Mouse (Mus musculus) thymus, postnatal 36 days (tissue): ENCODE measurements around the gene Nudc.

Experiments used
- DNase-seq, 2 experiments: peaks; one replicate each; pipeline ENCODE4 v3.0.0; 2022; ENCODE audit warnings: mixed read lengths in 2 of 2

Gene Nudc

DNA sequence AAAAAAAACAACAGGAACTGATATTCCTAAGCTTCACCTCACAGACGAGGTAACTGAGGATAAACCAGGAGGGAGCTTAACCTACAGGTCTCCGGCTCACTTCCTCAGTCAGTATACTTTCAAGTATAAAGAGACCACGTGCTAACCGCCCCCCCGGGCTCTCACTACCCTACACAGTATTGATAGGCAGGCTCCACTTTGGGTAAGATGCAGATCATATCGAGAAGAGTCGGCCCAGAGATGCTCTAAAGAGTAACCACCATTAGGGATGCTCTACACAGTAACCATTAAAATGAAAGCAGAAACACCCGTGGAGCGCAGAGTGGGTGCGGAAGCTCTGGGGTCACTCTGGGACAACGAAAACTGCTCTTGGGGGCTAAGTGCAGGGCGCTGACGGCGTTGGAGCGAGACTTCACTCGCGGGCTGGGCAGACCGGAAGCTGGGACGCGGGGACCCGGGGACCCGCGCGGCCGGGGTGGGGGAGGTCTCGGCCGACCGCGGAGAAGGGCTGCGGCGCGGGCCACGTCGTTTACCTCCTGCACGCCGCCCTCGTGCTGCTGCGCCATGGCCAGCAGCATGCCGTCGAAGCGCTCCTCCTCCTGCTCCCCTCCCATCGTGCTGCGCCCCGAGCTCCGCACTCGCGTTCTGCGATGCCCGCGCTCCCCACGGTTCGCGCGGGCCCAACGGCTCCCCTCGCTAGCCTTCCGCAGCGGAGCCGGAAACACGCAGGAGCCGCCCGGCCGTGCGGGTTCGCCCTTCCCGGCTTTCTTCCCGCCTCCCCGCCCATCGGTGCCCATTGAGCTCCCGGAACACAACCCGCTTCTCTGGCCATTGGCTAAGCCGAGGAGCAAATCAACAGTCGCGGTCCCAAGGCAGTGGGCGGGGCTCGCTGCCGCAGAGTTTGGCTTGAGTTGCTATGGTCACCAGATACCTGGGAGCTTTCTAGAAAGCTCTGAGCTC lies at the start of gene Nudc:
Nudc (minus strand) TSS at position 725 of the 960 bp plus-strand sequence.
- DNase-seq = peak; percentile 93 to 96

DNA sequence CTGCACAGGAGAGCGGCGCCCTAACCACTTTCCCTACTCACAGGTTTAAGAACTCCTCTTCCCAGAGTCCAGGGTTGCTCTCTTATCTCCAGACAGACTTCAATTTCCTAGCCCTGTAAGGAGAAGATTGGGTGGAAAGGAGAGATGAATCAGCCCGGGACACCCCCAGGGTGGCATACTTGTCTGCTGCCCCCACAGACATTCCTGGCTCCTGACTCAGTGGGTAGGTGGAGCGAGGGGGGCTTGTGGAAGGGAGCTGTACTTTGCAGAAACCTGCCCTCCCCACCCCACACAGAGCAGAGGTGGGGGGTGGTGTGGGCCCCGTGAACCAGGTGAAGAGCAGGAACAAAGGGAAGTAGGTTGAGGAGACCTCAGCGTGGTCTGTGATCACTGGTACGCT lies 49.7 kb upstream of the Nudc start:
- DNase-seq = no peak

DNA sequence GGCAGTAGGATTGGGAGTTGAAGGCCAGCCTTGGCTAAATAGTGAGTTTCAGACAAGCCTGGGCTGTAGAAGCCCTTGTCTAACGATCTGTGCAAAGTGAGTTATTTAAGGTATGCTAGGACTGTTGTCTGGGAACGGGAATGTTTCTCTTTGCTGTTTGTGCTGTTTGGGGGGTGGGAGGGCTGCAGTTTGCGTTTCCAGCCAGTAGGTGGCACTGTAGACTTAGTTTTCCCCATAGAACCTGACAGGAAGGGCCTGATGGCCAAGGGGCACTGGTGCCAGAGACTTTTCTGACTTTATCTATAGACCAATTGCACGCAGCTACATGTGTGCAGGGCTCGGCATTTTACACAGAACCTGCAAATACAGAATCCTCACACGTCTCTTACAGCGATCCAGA lies 46.8 kb upstream of the Nudc start:
- DNase-seq = peak; percentile 54 to 68

DNA sequence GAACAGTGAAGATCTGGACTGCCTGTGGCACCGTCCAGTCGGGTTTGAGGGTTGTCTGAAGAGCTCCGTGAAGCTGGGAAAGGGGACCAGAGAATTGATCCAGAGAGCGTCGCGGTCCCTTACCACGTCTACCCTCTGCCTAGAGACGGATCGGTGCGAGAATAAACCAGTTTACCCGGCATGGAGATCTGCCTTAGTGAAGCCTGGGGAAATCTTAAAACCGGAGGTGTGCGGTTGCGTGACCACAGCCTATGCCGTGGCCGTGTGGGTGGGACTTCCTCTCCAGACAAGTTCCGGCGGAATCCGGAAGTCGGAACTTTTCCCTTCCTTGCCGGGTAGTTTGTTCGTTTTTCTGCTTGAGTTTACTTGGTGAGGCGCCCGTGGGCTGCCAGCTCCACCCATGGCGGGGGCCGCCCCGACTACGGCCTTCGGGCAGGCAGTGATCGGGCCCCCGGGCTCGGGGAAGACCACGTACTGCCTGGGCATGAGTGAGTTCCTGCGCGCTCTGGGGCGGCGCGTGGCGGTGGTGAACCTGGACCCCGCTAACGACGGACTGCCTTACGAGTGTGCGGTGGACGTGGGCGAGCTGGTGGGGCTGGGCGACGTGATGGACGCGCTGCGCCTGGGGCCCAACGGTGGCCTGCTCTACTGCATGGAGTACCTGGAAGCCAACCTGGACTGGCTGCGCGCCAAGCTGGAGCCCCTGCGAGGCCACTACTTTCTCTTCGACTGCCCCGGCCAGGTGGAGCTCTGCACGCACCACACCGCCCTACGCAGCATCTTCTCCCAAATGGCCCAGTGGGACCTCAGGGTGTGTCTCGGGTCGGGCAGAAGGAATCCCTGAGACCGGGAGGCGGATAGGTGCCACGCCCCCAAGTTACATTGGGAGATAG lies 38.5 kb upstream of the Nudc start, which contains the start of gene Gpn2:
Gpn2 (plus strand) TSS at position 304 of the 893 bp plus-strand sequence.
- peak; percentile 80 to 84 for DNase-seq

DNA sequence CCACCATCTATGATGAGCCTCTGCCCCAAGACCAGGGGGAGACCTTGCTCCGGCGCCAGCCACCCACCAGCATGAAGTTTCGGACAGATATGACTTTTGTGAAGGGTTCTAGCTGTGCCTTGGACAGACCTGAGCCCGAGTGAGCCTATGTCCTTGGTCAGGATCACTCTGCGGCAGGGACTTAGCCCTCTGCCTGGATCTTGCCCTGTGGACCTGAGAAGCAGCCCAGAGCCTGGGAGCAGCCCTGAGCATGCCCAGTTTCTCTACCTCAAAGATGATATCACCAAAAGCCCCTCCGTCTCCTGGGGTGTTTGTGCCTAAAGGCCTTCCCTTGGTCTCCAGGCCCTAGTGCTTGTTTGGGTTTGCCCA lies 37.9 kb upstream of the Nudc start:
- no peak for DNase-seq

DNA sequence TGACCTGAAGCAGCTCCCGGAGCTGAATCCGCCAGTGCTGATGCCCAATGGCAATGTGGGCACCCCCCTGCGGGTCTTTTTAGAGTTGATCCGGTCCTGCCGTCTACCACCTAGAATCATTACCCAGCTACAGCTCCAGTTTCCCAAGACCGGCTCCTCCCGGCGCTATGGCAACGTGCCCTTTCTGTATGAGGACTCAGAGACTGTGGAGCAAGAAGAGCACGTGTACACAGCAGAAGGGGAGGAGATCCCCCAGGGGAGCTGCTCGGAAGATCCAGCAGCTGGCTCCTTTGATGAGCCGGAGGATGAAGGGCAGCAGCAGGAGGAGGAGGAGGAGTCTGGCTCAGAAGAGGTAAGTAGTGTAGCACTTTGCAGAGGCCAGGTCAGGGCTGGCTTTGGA lies 32.2 kb upstream of the Nudc start:
- DNase-seq = no peak

DNA sequence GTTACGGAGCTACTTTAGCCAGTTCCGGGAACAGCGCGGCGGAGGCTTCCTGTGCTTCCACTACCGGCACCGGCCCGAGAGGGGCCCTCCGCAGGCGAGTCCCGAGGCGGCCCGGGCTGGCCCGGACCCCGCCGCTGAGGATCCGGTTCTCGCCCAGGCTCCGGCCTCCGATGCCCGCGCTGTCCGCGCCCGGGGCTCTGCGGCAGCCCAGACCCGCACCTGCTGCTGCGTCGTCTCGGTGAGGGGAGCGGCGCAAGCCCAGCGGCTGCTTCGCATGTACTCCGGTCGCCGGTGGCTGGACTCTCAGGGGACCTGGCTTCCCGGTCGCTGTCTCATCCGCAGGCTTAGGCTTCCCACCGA lies 29.0 kb upstream of the Nudc start:
- no peak for DNase-seq

DNA sequence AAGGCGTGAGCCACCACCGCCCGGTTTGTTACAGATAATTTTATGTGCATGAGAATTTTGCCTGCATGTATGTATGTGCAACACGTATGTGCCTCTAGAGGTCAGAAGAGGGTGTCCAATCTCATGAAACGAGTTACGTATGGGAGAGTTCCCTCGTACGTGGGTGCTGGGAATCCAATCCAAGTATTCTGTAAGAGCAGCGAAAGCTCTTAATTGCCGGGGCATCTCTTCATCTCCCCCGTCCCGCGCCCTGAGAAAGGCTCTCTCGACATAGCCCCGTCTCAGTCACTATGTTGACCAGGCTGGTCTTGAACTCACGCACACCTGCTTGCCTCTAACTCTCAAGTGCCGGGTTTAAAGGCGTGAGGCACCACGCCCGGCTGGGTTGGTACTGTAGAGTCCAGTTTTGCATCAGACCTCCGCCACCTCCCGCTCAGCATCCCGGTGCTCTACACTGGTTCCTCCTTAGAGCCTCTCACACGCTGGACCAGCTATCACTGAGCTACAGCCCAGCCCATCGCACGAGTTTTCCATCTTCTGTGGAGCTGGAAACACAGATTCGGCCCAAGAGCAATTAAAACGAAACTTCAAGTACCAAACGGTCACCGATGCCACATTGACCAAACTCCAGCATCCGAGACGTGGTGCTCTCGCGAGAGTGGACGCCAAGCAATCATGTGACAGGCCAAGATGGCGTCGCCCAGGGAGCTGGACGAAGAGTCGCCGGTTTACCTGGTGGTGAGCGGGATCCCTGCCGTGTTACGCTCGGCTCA lies 28.5 kb upstream of the Nudc start, which contains the start of gene Gpatch3:
Gpatch3 (plus strand) TSS at position 676 of the 773 bp plus-strand sequence.
- DNase-seq = peak; percentile 79 to 82

DNA sequence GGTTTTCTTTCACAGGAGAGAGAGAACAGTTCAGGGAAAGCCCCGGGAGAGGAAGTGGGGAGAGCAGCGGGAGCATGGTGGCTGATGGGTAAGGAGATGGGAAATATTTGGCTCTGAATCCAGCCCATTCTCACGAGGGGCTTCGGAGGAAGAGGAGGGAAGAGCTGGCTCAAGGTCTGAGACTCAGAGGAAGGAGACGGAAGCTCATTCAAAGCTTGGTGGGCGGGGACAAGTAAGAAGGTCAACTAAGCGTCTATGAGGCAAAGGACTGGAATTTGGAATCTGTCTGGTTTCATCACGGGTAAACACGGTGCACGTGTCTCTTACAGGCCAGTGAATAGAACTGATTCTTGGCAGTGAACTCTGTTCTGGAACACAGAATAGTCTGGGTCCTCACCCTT lies 24.3 kb upstream of the Nudc start:
- DNase-seq = no peak

DNA sequence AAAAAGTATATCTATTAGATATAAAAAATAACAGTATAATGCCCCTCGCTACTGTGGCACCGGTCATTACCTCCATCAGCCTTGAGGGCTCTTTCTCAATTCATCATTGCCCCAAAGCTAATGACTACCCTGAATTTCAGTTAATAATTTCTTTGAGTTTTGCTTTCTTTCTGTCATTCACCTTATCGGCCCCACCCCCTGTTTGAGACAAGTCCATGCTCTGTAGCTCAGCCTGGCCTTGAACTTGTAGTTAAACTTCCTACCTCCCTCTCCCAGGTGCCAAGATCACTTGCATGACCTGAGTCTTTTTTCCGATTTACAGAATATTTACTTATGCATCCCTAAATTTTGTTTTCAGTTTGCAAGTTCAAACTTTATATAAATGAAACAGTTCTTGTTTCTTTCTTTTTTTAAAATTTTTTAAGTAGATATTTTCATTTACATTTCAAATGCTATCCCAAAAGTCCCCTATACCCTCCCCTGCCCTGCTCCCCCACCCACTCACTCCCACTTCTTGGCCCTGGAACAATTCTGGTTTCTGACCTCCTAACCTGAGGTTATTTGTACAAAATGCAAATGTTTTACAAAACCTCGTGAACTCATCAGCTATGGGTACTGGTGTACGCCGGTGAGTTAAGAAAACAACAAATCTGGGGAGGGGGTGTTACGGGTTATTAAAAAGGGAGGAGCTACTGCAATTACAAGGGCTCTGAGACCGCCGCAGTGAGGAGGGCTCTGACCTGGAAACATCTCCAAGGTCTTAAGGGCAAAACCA lies 23.7 kb upstream of the Nudc start:
- DNase-seq = no peak

DNA sequence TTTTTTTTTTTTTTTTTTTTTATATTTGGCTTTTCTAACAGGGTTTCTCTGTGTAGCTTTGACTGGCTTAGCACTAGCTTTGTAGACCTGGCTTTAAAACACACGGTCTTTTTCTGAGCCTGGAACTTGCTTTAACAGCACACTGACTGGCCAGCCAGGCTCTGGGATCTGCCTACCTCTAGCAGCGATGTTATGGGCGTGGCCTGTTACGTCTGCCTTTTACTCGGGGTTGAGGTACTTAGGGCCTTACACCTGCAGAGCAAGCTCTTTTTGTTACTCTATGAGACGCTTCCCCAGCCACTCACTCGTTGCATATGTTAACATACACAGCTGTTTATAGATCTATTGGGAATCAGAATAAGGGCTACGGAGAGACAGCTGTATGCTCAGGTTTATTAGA lies 21.5 kb upstream of the Nudc start:
- no peak for DNase-seq

DNA sequence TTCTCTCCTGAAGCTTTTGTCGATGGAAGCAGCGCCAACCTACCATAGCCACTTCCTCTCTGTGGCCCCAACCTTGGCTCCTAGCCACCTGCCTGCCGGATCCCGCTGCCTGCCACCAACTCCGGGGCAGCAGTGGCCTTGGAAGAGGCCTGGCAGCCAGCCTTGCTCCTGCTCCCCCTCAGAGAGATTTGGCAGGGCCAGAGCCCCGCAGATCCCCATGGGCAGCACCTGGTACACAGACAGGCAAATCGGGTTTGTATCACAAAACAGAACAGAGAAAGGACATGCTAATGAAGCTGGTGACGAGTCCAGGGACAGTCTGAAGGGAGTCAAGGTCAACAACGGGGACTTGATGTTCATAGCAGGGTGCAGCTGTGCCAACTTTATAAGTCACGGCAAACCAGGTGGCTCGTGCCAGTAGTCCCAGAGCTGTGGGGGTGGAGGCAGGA lies 17.4 kb upstream of the Nudc start:
- no peak for DNase-seq

DNA sequence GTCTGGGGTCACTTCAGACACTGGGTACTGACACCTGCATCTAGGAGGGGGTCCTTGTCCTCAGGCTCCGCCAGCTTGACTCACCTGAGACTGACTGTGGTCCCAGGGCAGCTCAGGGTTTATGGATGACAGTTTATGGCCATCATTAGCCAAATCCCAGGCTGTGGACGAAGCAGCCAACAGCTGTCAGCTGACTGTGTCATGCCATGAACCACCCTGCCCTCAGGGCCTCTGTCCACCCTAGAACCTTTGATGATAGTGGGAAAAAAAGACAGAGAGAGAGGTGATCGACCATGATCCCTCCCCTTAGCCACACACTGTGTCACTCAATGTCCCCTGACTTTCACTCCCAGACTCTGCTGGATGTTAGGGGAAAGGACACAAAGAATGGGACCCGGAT lies 15.8 kb upstream of the Nudc start:
- DNase-seq = no peak

DNA sequence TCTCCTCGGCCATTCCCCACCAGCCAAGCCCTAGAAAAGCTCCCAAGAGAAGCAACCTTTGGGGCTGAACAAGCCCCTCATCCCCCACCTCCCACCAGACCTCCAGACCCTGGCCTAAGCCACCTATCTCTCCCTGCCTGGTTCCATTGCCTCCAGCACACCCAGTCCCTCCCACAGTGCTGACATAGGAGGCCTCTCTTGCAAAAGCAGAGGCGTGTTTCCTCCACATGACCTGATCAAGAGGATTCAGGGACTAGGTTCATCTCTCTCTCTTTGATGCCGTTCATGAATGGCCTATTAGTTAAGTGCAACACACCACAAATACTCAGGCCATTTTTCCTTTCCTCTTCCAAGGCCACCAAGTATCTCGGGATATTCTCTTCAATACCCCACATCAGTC lies 14.1 kb upstream of the Nudc start:
- no peak for DNase-seq

DNA sequence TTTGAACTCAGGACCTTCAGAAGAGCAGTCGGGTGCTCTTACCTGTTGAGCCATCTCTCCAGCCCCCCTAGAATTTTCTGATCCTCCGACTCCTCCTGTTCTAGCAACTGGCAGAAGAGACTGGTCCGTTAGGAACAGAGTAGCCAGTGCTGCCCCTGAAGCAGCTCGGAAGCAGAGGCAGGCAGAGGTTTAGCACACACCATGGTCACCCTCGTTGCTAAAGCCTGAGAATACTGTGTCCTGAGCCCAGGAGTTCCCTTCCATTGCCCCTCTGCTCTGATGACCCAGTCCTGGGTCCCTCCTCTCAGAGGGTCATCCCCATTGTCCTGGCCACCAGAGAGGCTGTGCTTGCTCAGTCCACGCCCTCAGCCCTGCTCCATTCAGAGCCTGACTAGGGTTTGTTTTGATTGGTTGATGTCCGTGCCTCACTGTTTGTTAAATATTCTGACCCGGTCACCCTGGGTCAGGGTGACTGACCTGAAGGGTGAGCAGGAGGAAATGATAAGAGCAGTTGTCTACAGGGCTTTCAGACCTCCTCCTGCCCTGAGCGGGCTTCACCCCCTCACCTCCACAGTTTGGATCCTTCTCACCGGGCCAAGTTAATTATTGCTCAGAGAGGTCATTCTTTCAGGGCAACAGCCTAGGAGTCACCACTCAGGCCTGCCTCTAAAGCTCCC lies 11.4 kb upstream of the Nudc start:
- DNase-seq = no peak

DNA sequence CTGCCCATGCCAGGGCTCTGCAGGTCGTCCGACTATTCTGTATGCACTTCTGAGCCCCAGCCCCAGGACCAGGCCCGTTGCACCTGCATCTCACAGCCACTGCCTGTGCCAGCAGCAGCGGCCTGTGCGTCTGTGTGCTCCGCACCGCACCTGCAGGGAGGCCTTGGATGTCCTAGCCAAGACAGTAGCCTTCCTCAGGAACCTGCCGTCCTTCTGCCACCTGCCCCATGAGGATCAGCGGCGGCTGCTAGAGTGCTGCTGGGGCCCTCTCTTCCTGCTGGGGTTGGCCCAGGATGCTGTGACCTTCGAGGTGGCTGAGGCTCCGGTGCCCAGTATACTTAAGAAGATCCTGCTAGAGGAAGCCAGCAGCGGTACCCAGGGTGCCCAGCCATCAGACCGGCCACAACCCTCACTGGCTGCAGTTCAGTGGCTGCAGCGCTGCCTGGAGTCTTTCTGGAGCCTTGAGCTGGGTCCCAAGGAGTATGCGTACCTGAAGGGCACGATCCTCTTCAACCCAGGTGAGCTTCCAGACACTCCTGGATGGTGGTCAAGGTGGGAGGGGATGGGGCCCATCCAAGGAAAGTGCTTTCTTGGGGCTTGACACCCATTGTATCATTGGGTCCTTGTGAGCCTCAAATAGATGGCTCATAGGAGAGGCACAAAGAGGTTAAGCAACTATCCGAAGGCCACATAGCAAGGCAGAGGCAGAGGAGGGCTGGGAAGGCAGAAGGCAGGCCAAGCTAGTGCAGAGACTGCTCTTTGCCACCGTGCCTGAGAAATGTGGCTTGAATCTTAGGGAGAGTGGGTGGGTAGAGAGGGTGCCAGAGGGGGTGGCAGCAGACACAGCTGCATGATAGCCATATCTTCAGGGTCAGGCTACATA lies 7.9 kb upstream of the Nudc start:
- no peak for DNase-seq

DNA sequence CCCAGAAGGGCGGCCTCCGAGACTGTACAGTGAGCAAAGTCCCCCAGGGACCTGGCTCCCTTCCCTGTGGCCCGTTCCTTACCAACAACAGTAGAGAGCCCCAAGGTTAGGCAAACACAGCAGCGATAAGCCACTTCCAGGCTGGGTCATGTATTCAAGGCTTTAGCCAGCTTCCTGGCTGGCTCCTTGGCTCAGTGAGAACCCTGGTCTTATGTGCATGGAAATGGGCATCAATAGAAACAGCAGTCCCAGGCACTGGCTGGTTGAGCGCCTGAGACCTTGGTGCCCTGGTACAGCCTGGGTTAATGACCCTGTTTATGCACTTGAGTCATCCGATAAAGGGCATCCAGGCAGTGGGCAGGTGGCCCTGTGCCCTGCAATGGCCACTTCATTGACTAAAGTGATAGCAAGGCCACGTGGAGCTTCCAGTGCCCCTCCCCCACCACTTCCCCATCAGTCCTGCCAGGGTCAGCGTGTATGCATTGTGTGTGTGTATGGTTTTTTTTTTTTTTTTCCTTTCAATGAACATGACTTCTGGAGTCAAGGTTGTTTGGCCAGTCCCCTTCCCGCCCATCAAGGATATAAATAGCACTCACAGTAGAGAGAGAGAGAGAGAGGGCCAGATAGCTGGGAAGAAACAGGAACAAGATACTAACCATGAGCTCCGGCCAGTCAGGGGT lies 7.1 kb upstream of the Nudc start, which contains the start of gene Nr0b2:
Nr0b2 (plus strand) TSS at position 609 of the 680 bp plus-strand sequence.
- no peak for DNase-seq

DNA sequence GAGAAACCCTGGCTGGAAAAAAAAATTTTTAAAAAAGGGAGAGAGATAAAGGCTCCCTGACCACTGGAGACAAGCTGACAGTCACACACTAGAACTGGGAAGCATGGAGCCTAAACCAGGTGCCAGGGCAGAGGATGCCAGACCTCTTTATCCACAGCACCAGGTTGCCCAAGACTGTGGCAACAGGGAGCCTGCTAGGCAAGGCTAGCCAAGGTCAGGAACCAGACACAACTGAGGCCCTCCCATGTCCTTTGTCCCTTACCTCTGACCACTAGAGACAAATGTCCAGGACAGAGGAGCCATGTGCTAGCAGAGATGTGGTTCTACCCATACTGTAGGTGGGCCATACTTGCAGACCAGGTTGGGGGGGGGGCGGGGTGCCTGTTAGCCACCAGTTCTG lies 6.2 kb upstream of the Nudc start:
- no peak for DNase-seq

DNA sequence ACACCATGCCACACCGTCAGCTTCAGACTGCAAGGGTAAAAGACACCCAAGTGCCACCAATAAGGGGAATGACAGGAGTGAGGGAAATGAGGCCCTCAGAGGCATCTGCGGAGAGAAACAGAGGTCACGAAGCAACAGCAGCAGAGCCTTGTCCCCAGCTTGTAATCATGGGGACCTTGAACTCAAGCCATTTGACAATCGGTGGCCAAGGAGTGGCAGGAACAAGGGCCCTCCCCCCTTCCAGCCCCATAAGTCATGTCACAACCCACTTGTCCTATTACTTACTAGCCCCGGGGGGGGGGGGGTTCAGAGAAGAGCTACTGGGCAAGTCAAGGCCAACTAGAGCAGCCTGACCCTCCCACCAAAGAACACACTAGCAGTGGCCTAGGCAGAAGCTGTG lies 9.1 kb downstream of the Nudc start:
- no peak for DNase-seq

DNA sequence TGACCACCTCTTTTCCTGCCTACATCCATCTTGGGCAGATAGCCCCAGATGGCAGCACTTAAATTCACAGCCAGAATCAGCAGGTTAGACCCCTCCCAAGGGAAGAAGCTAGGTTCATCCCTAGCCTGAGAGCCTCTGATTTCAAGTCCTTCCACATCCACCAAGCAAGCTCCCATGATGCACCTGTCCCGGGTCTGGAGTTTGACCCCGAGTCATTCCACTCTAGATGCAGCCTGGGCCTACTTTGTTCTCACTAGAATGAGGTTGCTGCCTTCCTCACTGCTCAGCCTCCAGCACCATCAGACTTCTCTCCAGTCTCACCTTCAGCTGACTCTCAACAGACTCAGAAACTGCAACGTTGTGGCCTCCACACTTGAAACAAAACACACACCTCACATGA lies 9.7 kb downstream of the Nudc start:
- DNase-seq = no peak
